Mouse (Mus musculus): ENCODE results near the gene Plce1.

DNA sequence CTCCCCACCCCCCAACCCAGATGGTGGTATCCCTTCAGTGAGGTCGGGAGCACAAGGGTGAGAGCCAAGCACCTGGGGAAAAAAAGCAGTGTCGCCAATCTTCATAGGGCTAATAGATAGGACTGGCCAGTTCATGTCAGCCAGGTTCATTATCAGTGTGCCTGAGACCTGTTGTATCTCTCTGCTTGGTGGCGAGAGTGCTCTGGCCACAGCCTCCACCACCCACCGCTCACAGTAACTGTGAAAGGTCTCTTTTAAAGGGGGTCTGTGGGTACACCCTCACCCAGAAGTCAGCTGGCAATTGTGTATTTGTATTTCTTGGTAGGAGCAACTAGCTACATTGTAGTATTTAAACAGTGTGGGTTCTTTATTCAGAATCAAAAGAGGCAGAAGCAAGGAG is 6.6 kb downstream of the Plce1 start:
- no peak for TF ChIP-seq CTCF (conservative IDR thresholded peaks at IDR 0.05; ENCODE audit: insufficient read depth, insufficient read length, low read depth, low read length)
- TF ChIP-seq POLR2A (IDR thresholded peaks at IDR 0.05; ENCODE audit: low read depth, low read length): no peak

Data from kidney, adult 2 months (tissue).